Mouse (Mus musculus): ENCODE data around the gene Tfe3.
"Not testable (repeated sequence)": the region's sequence is repeated elsewhere in the genome, so short reads cannot be mapped to it uniquely, and the experiment has no call there.

Gene Tfe3

DNA sequence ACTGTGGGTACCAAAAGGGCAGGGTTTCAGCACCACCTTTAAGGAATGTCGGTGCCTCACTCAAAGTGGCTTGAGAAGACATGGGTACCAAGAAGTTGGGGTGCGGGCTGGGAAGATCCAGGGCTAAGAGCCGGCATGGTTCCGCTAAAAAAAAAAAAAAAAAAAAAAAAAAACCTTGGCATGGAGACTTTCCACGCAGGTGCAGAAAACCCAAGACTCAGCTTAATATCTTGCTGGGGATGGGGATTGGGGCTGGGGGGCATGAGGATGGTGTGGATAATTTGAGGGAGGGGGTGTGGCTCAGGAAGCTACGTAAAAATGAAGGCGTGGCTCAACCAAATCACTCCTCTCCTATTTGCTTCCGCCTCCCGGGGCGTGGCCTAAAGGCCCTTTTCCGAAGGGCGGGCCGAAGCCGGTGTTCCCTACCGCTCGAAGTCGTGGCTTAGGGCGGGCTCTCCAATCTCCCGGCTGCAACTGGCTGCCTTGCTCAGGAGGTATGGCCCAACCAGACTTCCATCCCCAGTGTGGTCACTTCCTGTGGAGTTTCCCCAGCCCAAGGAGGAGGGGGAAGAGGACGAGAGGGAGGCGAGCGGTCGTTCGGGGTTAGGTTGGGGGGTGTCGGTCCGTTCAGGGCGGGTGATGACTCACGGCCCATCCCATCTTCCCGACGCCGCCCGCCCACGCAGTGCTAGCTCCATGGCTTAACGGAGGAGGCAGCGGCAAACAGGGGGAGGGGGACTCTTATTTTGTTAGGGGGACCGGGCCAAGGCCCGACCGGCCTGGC lies at the start of gene Tfe3:
TSS of gene Tfe3 (plus strand) at position 424 of the 784 bp plus-strand sequence.
- peak; percentile 96 for DNase-seq (ENCODE audit: low read depth)

DNA sequence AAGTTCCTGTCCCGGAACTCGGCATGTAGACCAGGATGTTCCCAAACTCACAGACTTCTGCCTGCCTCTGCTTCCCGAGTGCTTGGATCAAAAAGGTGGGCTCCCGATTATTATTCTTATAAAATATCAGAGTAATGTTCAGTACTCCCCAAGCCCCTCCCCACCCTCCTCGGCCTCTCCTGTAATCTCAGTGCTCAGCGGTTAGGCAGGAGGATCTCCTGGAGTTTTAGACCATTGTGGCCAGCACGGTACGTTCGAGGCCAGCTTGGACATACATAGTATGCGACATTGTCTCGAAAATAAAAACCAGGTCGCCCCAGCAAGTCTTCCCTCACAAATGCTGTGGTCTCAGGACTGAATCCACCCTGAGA lies 48.6 kb upstream of the Tfe3 start:
- DNase-seq (ENCODE audit: low read depth), result not testable (repeated sequence)

DNA sequence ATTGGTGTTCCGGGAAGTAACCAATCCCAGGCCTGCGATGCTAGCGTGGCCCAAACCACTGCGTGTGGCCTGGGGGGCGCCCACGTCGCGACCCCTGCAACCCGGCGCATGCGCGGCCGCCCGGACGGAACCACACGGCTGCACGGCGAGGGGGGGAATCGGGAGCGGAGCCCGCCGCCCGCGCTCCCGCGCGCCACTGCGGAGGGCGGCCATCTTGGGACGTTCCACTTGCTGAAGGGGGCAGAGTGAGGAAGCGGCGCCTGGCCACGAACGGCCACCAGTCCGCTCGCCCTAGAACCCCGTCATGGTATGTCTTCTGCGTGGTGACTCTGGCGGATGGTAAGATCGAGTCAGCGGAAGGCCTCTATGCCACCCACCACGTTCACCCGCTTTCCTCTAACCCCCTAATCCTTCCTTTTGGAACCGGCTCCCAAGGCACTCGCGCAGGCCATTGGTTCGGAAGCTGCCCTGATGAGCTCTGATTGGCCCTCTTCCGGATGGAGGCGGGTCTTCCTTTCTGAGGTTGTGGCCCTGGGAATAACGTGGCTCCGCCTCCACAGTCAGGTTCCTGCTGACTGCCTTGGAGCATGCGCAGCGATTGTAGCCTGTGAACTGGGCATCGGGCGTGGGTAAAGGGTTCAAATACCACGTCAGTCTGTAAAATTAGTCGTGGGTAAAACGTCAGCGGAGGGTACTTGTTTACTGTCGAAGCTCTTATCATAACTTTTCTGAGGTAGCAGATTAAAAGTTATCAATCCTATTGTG lies 48.0 kb upstream of the Tfe3 start, which contains the start of gene Wdr45:
TSS of gene Wdr45 (plus strand) at position 199 of the 765 bp plus-strand sequence.
- DNase-seq (ENCODE audit: low read depth), result peak; percentile 97

GRCm38 (mm10) chrX:7716058-7716457 lies 46.3 kb upstream of the Tfe3 start:
- DNase-seq (ENCODE audit: low read depth), result peak; percentile 56

GRCm38 (mm10) chrX:7721514-7722281 lies 40.7 kb upstream of the Tfe3 start, which contains the start of gene Gm45208:
Gene Gm45208, plus strand, starts transcription at chrX:7722245.
- DNase-seq (ENCODE audit: low read depth), result peak; percentile 93

- no peak for DNase-seq (ENCODE audit: low read depth)
These were observed 40.1 kb upstream of the Tfe3 start for GRCm38 (mm10) chrX:7722282-7722611.

GRCm38 (mm10) chrX:7722691-7723090 lies 39.7 kb upstream of the Tfe3 start:
- peak; percentile 60 for DNase-seq (ENCODE audit: low read depth)

GRCm38 (mm10) chrX:7724135-7724534 lies 38.2 kb upstream of the Tfe3 start:
- no peak for DNase-seq (ENCODE audit: low read depth)

DNA sequence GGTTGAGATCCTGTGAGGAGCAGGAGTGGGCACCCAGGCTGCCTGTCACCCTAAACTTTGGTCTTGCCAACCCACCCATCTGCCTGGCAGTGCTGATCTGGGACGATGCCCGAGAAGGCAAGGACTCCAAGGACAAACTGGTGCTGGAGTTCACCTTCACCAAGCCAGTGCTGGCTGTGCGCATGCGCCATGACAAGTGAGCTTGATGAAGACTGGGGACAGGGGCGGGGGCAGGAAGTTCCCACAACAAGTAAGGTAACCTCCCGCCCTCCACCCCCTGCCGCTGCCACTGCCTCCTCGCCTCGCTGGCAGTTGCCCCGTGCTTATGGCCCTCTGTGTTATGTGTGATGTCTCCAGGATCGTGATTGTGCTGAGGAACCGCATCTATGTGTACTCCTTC lies 36.5 kb upstream of the Tfe3 start:
- DNase-seq (ENCODE audit: low read depth), result no peak

DNA sequence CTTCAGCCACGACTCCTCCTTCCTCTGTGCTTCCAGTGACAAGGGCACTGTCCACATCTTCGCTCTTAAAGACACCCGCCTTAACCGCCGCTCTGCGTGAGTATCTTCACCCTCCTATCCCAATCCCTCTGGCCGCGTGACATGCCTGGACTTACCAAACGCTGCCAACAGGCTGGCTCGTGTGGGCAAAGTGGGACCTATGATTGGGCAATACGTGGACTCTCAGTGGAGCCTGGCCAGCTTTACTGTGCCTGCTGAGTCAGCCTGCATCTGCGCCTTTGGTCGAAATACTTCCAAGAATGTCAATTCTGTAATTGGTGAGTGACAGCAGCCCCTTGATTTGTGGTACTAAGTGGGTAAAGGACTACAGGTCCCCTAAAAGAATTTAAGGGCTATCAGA lies 35.2 kb upstream of the Tfe3 start:
- peak; percentile 21 for DNase-seq (ENCODE audit: low read depth)

DNA sequence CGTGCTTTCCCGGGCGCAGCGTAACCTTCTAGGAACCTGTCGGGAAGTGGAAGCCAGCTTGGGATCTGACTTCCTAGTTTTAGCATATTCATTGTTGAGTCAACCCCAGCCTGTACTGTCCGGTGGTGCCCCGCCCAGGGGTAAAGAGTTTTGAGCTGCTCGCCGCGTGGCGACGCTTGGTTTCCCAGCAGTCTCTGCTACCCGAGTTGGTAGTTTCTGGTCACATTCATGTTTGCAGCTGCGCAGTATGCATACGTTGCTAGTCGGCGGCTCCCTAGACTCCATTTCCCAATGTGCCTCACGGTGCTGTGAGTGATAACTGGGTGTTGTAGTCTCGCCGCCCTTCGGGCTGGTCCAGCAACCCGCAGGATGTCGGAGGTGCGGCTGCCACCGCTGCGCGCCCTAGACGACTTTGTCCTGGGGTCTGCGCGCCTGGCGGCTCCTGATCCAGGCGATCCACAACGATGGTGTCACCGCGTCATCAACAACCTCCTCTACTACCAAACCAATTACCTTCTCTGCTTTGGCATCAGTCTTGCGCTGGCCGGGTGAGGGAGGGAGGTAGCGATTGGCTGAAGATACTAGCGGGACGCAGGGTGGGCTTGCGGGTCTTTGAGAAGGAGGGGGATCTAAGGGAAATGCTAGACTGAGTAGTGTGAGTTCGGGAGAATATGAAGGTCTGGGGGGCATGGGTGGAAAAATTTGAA lies 34.0 kb upstream of the Tfe3 start, which contains the start of gene Praf2:
TSS of gene Praf2 (plus strand) at position 225 of the 707 bp plus-strand sequence.
- DNase-seq (ENCODE audit: low read depth), result peak; percentile 92

DNA sequence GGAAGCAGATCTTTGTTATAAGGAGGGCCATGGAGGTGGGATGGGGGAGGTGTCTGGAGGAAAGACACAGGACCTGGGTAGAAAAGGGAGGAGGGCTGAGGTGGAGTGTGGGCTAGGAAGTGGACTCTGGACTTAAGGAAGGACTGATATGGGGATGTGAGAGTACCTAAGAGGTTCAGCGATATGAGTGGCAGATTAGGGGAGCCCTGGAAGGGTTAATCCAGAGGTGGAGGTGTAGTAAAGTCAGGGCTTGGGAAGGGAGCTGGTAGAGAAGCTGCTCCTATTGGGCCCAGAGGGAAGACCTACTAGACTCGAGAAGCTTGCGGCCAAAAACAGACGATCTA lies 33.5 kb upstream of the Tfe3 start:
- DNase-seq (ENCODE audit: low read depth), result no peak

- peak; percentile 24 for DNase-seq (ENCODE audit: low read depth)
These were observed 28.7 kb upstream of the Tfe3 start for GRCm38 (mm10) chrX:7733571-7734156.

- DNase-seq (ENCODE audit: low read depth), result no peak
These were observed 22.9 kb upstream of the Tfe3 start for GRCm38 (mm10) chrX:7739336-7740081.

- DNase-seq (ENCODE audit: low read depth), result no peak
These were observed 22.1 kb upstream of the Tfe3 start for GRCm38 (mm10) chrX:7740082-7740819.

DNA sequence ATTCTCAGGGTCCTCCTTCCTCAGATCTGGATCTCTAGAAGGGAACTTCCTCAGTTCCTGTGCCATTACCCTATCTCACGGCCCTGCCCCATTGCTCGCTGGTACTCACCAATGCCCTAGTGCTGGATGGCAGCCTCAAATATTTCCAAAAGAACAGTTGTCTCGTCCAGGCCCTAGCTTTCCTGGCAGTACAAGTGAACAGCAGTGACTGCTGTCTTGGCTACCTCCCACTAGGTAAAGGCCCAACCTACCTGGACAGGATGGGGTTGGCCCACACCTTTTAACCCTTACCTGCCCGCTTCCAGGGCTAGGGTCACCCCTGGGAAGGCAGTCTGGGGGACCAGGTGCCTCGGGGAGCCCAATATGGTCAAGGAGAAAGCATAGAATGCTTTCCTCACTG lies 21.3 kb upstream of the Tfe3 start:
- no peak for DNase-seq (ENCODE audit: low read depth)

DNA sequence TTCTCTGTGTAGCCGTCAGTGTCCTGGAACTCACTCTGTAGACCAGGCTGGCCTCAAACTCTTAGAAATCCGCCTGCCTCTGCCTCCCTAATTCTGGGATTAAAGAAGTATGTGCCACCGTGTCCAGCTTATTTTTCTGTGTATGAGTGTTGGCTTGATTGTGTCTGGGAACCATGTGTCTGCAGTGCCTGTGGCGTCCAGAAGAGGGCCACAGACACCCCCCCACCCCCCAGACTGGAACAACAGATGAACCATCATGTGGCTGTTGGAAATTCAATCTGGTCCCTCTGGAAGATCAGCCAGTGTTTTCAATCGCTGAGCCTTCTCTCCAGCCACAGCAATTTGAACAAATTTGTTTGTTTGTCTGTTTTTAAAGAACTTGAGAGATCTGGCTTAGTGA lies 18.9 kb upstream of the Tfe3 start:
- DNase-seq (ENCODE audit: low read depth), result no peak

DNA sequence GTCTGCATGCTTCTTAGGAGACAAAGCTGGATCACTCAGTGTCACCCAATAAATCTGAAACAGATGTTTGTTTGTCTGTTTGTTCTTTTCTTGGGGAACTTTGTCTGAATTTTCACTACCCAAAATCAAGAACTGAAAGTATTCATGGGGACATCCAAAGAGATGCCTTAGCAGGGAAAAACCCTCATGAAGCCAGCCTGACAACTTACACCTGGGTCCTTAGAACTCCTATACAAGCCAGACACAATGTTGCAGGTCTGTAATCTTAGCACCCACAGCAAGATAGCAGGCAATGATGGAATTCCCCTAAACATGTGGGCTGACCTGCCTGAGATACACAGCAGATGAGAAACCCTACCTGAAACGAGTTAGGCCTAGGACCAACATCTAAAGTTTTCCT lies 17.4 kb upstream of the Tfe3 start:
- DNase-seq (ENCODE audit: low read depth), result no peak

DNA sequence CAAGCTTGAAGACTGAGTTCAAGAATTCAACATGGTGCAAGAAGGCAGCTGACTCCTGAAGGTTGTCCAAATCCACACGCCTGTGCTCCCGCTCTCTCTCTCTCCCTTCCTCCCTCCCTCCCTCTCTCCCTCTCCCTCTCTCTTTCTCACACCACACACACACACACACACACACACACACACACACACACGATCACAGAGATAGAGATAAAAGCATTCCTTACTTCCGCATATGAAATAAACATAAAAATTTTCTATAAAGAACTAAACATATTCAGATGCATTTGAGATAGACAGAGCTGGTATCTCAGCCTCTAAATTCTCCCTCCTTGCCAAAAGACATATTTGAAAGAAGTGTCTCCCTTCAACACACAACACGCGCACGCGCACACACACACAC lies 16.9 kb upstream of the Tfe3 start:
- DNase-seq (ENCODE audit: low read depth), result no peak

DNA sequence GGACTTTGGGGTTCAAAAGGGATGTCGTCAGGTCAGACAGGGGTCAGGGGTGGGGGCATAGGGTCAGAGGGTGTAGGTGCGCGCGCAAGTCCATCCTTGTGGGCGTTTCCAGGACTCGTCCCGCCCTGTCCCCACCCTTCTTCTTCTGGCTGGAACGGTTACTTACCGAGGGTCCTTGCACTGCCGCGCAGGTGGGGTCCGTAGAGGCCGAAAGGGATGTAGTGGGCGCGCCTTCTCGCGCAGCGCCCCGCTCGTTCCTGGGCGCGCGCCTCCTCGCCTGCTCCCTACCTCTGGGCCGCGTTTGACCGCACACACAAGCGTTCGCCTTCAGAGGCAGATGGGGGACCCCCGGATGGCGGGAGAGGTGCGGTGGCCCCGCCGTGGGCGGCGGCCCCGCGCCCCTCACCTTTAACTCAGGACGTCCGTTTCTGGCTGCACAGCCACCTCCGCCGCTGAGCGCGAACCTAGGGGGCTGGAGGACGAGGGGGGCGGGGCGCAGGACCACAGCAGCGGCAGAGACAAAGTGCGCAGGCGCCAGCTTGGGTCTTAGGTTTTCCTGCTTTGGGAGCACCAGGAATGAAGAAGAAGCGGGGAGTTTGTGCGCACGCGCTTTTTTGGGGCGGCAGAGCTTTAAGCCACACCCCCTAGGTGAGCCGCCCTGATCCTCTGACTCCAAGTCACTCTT lies 11.8 kb upstream of the Tfe3 start, which contains the start of gene Ccdc120:
TSS of gene Ccdc120 (minus strand) at position 474 of the 685 bp plus-strand sequence.
- DNase-seq (ENCODE audit: low read depth), result peak; percentile 67
